Mouse (Mus musculus) forebrain, embryonic 10.5 days (tissue): ENCODE data around the gene Wdr27. TPM values are rescaled to one million over a fixed set of nuclear protein-coding genes. Genes with fewer than 3 reads are reported as not detected.
"Not testable (repeated sequence)": the region's sequence is repeated elsewhere in the genome, so short reads cannot be mapped to it uniquely, and the experiment has no call there.

Source experiments
- DNase-seq: peaks from one replicate; pipeline ENCODE4 v3.0.0-alpha.2; 2017; ENCODE audit warnings: low spot score; ENCODE audit errors: extremely low spot score
- H3K27ac ChIP-seq: fragments of 300-500 bp; sonication (generic); 2 replicates; pipeline ENCODE4 v1.5.1; 2016; ENCODE audit warnings: mild to moderate bottlenecking
- H3K27me3 ChIP-seq: fragments of 300-500 bp; sonication (generic); 2 replicates; pipeline ENCODE4 v1.6.1; 2016; ENCODE audit warnings: mild to moderate bottlenecking; ENCODE audit not compliant: poor library complexity, severe bottlenecking
- H3K36me3 ChIP-seq: fragments of 300-500 bp; sonication (generic); replicated peaks from 2 replicates; pipeline ENCODE4 v1.6.1; 2016; ENCODE audit warnings: mild to moderate bottlenecking, moderate library complexity
- H3K4me1 ChIP-seq: fragments of 300-500 bp; sonication (generic); 2 replicates; pipeline ENCODE4 v1.6.1; 2016
- H3K4me3 ChIP-seq: fragments of 300-500 bp; sonication (generic); 2 replicates; pipeline ENCODE4 v1.5.1; 2016; ENCODE audit warnings: mild to moderate bottlenecking, moderate library complexity
- H3K9me3 ChIP-seq: fragments of 300-500 bp; sonication (generic); 2 replicates; pipeline ENCODE4 v1.6.1; 2016; ENCODE audit warnings: mild to moderate bottlenecking, moderate library complexity
- WGBS: fragments of 180-500 bp; shearing (Covaris S2); methylation state at CpG from one replicate; pipeline ENCODE4 v1.1.7; 2016; 5-methylcytosine and 5-hydroxymethylcytosine counted together
- polyA plus RNA-seq: library from polyadenylated mRNA; unstranded; fragments of >200 nt; fragmentation: Nextera tagmentation; extraction: Ambion mirVana; gene quantifications from 2 replicates; pipeline ENCODE4 v1.2.1, GENCODE M21; 2016

The Wdr27 gene
- polyA plus RNA-seq, result 5.1 and 5.7 TPM in 2 replicates

DNA sequence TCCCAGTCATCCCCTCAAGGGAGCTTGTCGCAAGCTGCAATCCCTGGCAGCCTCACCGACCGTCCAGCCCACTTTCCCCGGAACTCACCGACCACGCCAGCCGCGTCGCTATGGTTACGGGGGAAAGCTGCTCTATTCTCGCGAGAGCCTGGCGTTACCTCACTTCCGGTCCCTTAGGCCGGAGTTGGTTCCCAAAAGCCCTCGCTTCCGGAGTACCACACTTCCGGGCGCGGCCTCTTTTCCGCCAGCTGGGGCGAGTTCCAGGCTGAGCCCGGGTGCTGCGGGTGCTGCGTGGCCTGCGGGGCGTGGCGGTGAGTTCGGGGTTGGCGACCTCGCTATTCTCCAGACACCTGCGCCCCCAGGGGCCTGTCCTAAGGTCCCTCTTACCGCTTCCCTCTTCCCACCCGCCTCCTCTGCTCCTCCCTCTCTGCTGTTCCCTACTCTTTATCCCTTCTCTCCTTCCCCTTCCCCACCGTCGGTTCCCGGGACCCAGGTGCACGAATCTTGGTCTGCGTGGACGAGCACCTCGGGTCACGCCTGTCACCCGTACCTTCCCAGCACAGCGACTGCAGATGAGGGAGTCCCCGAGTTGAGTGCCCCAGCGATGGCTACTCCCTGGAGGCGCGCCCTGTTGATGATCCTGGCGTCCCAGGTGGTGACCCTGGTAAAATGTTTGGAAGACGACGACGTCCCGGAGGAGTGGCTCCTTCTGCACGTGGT, at the start of gene Wdr27, which contains the start of gene 1600012H06Rik:
Gene Wdr27, minus strand, starts transcription at position 150 of the 720 bp plus-strand sequence.
Gene 1600012H06Rik, plus strand, starts transcription at position 176 of the 720 bp plus-strand sequence.
- H3K4me1 ChIP-seq, result peaks cover 30% of the 10 kb centered on the region
- no peaks in the 10 kb centered on the region for H3K27me3 ChIP-seq
- H3K36me3 ChIP-seq, result peaks cover 39% of the 10 kb centered on the region
- H3K4me3 ChIP-seq, result peak within 1 kb of the TSS; percentile 83
- H3K9me3 ChIP-seq, result no peaks in the 10 kb centered on the region
- peak within 1 kb of the TSS; percentile 85 for H3K27ac ChIP-seq
- DNase-seq, result peak; percentile 99
- WGBS, result under 1% methylated on average over 54 of the region's 54 CpGs

DNA sequence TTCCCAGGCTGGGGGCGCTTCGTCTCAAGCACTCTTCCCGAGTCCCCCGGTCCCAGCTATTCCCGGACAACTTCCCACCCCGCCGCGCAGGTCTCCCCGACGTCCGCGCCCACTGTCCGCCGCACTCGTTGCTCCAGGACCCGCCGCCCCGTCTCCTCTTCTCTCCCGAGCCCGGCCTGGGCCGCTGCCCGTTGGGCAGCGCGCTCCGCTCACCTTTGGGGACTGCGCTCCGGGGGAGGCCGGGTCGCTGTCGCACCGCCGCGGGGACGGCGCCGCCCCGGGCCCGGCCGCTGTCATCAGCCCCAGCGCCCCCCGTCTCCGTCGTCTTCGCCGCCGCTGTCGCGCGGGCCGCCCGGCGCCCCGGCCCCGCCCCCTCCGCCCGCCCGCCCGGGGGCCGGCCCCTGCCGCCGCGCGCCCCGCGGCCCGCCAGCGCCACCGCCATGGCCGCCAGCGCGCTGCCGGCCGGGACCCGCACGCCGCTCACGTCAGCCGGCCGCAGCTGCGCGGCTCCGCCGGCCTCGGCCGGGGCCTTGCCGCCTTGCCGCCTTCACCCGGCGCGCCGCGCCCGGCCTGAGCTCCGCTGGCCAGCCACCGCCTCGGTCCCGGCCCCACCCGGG, 49.7 kb upstream of the Wdr27 start:
- no CpG with 5 or more reads among the region's 98 CpGs for WGBS
- H3K9me3 ChIP-seq, H3K36me3 ChIP-seq: not testable (repeated sequence)

DNA sequence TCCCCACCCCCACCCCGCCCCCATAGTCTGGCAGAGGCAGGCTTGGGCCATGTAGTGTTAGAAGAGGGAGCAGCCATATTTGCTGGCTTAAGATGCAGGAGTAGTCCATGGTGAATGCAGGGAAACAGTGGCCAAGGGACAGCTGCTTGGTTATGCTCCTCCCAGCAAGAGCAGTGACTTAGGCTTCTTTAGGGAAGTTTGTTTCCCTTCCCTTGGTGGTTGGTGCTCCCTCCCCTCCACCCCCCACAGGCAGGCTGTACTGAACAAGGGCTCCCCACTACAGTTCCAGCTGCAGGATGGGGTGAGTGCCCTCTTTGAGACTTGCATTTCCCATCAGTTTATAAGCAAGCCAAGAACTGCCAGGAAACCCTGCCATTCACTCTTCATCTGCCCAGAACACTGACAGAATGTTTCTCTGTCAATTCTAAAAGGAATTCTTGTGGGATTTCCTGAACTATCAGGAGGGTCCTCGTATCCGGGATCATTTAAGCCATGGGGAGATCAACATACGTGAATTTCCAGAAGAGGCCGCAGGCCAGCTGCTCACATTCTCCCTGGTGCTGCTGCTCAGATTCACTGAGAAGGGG, 47.3 kb upstream of the Wdr27 start:
- not testable (repeated sequence) for H3K27ac ChIP-seq, DNase-seq, H3K36me3 ChIP-seq, H3K9me3 ChIP-seq, H3K27me3 ChIP-seq, H3K4me1 ChIP-seq, H3K4me3 ChIP-seq
- WGBS, result 87% methylated on average over 4 of the region's 5 CpGs

More for the DNA sequence above, 49.7 kb upstream of the Wdr27 start:
- H3K27me3 ChIP-seq, H3K4me3 ChIP-seq, H3K4me1 ChIP-seq, DNase-seq, H3K27ac ChIP-seq: not testable (repeated sequence)

DNA sequence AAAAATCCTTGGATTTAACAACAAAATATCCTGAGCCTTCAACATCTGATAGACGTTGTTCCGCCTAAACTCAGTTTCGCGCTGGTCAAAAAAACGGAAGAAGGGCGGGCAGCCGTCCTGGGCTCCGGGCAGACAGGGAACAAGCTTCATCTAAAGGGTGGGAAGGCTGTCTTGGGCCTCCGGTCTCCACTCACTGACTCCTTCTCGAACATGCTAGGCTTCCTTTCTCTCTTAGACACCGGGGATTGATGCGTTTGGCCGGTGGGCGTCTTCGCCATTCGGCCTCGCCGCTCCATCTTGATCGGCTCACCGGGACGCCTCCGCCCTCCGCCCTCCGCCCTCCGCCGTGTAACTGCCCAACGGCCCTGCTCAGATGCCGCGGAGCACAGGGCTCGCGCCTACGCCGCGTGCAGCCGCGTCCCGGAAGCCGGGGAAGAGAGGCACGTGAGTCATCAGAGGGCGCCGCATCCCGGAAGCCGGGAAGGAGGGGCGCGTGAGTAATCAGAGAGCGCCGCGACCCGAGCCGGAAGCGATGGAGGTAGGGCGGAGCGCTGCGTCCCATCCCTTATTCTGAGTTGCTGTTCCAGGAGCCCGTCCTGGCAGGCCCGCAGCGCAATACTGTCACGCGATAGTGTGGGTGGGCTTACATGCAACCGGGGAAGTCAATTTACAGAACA, 35.5 kb upstream of the Wdr27 start, which contains the start of the genes 9030025P20Rik and Gm3417:
Gene 9030025P20Rik, plus strand, starts transcription at position 107 of the 677 bp plus-strand sequence.
Gene Gm3417, minus strand, starts transcription at position 429 of the 677 bp plus-strand sequence.
- not testable (repeated sequence) for DNase-seq, H3K36me3 ChIP-seq, H3K27ac ChIP-seq, H3K27me3 ChIP-seq, H3K4me1 ChIP-seq, H3K9me3 ChIP-seq
- H3K4me3 ChIP-seq, result peak within 1 kb of the TSS; percentile 37; the same call in 1 of the 2 replicates
- WGBS, result no CpG with 5 or more reads among the region's 60 CpGs

GRCm38 (mm10) chr17:14977718-14978361, 34.9 kb upstream of the Wdr27 start:
- not testable (repeated sequence) for DNase-seq, H3K36me3 ChIP-seq, H3K4me1 ChIP-seq, H3K9me3 ChIP-seq, H3K27me3 ChIP-seq, H3K27ac ChIP-seq
- peak overlapping the region; percentile 37; the same call in 1 of the 2 replicates for H3K4me3 ChIP-seq
- 6% methylated on average over 4 of the region's 7 CpGs for WGBS

DNA sequence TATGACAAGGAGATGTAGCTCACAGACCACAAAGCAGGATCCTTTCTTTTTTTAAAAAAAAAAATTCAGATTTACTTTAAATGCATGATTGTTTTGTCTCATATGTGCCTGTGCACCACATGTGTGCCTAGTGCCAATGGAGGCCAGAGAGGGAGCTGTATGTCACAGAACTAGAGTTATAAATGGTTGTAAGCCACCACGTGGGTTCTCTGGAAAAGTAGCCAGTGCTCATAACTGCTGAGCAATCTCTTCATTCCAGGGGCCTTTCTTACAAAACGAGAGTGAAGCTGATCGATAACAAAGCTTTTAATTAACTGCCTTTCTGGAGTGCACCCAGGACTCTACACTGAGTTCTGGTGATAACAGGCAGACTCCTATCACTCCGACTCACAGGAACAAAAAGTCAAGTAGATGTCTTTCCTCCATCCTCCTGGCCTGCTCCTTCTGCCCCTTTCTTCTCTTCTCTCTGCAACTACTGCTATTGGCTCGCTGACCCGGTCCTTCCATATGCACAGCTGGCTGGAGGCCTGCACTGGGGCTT, 25.5 kb upstream of the Wdr27 start:
- H3K4me3 ChIP-seq, H3K27me3 ChIP-seq, DNase-seq, H3K36me3 ChIP-seq, H3K9me3 ChIP-seq, H3K4me1 ChIP-seq, H3K27ac ChIP-seq: not testable (repeated sequence)
- no CpG with 5 or more reads among the region's 6 CpGs for WGBS

DNA sequence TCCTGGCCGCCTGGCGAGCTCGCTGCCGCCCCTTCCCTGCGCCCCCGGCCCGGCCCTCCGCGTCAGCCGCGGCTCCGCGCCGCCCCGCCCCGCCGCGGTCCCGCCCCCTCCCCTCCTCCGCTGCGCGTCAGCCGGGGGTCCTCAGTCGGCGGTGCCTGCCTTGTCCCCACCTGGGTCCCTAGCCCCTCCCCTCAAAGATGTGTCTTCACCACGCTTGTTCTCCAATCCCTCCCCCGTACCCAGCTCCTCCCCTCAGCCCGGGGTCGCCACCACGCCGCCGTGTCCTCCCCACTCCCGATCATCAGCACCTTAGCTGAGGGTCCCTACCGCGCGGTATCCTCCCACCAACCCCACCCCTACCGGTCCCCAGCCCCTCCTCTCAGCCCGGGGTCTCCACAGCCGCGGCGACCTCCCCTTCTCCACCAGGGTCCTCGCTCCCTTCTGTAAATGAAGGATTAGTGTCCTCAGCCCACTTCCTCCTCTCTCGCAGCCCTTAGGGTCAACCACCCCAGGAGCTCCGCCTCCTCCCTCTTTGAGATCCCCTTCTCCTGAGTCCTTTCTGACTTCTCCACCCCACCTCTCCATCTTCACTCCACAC, 18.7 kb upstream of the Wdr27 start:
- Histone ChIP-seq H3K36me3 (peaks cover 13% of the 10 kb centered on the region), H3K4me1 (peaks cover 12% of the 10 kb centered on the region)
- DNase-seq, H3K27ac ChIP-seq, H3K4me3 ChIP-seq, H3K27me3 ChIP-seq, H3K9me3 ChIP-seq: not testable (repeated sequence)
- no CpG with 5 or more reads among the region's 44 CpGs for WGBS

DNA sequence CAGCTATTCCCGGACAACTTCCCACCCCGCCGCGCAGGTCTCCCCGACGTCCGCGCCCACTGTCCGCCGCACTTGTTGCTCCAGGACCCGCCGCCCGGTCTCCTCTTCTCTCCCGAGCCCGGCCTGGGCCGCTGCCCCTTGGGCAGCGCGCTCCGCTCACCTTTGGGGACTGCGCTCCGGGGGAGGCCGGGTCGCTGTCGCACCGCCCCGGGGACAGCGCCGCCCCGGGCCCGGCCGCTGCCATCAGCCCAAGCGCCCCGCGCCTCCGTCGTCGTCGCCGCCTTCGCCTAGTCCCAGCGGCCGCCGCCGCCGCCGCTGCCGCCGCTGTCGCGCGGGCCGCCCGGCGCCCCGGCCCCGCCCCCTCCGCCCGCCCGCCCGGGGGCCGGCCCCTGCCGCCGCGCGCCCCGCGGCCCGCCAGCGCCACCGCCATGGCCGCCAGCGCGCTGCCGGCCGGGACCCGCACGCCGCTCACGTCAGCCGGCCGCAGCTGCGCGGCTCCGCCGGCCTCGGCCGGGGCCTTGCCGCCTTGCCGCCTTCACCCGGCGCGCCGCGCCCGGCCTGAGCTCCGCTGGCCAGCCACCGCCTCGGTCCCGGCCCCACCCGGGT, 18.1 kb upstream of the Wdr27 start, which contains the start of gene Phf10:
Gene Phf10, minus strand, starts transcription at position 323 of the 606 bp plus-strand sequence.
- not testable (repeated sequence) for H3K9me3 ChIP-seq, H3K27me3 ChIP-seq
- Histone ChIP-seq H3K27ac (peak within 1 kb of the TSS; percentile 89), H3K4me3 (peak within 1 kb of the TSS; percentile 79), H3K4me1 (peaks cover 12% of the 10 kb centered on the region), H3K36me3 (peaks cover 17% of the 10 kb centered on the region)
- 7% methylated on average over 66 of the region's 100 CpGs for WGBS
- DNase-seq, result peak; percentile 42

DNA sequence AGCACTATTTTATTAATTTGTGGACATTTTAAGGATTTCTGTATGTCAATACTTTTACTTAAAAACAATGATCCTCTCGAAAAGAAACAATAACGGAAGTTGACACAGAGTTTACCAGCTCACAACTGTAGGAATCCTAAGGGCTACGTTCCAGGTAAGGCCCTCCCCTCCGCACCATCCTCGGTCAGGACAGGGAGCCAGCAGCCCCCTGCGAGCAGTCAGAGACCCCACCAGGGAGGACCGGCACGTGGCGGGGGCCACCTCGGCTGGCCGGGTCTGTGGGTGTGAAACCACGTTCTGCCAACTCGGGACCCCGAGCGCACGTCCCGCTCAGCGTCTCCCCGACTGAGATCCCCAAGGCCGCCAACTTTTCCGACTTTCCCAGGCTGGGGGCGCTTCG, 17.6 kb upstream of the Wdr27 start:
- peak; percentile 16 for DNase-seq
- H3K4me3 ChIP-seq, result peak overlapping the region; percentile 79
- H3K27ac ChIP-seq, result peak overlapping the region; percentile 89
- H3K9me3 ChIP-seq, result no peaks in the 10 kb centered on the region
- H3K4me1 ChIP-seq, result peaks cover 12% of the 10 kb centered on the region
- peaks cover 17% of the 10 kb centered on the region for H3K36me3 ChIP-seq
- H3K27me3 ChIP-seq, result no peaks in the 10 kb centered on the region
- under 1% methylated on average over 20 of the region's 23 CpGs for whole genome bisulfite sequencing

DNA sequence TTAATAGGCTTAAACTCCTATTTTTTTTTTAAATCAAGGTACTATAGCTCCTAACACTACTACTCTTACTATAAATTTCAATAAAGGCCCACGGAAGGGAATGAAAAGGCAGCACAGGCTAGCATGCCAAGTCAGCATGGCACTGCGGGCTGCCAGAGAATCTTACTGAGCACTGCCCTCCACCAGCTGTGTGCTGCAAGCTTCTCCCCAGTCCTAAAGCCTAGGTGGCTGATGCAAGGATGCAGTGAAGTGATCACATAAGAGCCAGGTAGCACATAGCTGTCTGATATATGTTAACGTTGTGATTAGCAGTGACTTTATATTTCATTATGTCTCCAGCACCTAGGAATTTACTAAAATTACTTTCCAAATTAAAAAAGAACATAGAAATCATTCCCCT, 17.0 kb upstream of the Wdr27 start:
- no peak overlapping the region for H3K27ac ChIP-seq
- 41% methylated on average over 3 of the region's 3 CpGs for WGBS
- H3K36me3 ChIP-seq, result peaks cover 17% of the 10 kb centered on the region

DNA sequence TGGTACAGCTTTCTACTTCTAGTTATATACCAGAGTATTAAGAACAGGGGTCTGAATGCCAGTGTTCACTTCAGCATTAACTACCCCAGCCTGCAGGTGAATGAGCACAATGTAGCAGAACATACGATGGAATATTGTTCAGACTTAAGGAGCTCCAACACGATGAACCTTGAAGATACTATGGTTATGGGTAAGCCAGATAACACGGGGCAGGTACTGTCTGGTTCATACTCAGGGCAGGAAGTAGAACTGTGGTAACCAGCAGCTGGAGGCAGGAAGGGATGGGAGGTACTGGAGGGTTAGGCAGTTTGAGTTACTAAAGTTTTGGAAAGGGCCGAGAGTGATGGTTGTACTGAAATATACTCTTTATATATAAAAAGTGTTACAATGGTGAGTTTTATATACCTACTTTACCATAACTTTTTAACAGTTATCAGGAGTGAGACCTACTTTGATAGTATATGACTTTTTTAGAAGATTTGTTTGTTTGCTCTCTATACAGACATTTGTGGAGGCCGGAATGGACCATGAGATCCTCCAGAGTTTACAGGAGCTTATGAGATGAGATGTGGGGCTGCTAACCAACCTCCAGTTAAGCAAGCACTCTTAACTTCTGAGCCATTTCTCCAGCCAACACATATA, 15.8 kb upstream of the Wdr27 start:
- H3K27me3 ChIP-seq, result no peaks in the 10 kb centered on the region
- peaks cover 12% of the 10 kb centered on the region for H3K4me1 ChIP-seq
- peaks cover 26% of the 10 kb centered on the region for H3K36me3 ChIP-seq
- H3K4me3 ChIP-seq, result no peak overlapping the region
- no peaks in the 10 kb centered on the region for H3K9me3 ChIP-seq
- 90% methylated on average over 5 of the region's 5 CpGs for WGBS
- DNase-seq, result no peak
- H3K27ac ChIP-seq, result no peak overlapping the region

More for the DNA sequence above, 17.0 kb upstream of the Wdr27 start:
- DNase-seq, result no peak
- Histone ChIP-seq H3K9me3 (no peaks in the 10 kb centered on the region), H3K27me3 (no peaks in the 10 kb centered on the region), H3K4me1 (peaks cover 12% of the 10 kb centered on the region), H3K4me3 (peak overlapping the region; percentile 79)
